Mouse (Mus musculus): ENCODE results near the gene Paip2b. TPM values are rescaled to one million over a fixed set of nuclear protein-coding genes. Genes with fewer than 3 reads are reported as not detected.

Gene Paip2b
- polyA plus RNA-seq (2015; fragmentation: Nextera tagmentation; extraction: Ambion mirVana): 18.3 and 19.7 TPM in 2 replicates

DNA sequence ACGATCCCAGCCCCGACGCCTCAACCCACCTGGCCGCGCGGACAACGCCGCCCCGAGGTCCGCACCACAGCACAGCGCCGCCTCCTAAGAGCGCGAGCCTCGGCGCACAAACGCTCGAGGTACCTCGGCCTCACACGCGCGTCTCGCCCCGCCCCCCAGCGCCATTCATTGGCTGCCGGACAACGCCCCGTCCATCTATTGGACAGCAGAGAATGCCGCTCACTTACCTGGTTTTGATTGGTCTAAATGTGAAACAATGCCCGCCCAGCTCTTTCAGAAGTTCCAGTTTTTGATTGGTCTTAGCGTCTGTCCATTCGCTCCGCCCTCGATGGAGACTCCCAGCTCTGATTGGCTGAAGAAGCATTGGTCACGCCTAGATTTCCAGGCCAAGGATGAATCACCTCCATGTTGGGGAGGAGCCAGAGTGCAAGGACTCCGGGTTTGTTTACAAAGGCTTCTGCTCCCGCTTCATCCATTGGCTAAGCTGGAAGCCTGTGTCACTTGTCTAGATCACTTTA is at the start of gene Paip2b:
Paip2b (minus strand) TSS at position 136 of the 518 bp plus-strand sequence.
- Histone ChIP-seq H3K36me3 (ENCODE audit: control insufficient read depth, insufficient read depth, low read length) (no peaks in the 10 kb centered on the region), H3K4me3 (replicated peaks; ENCODE audit: low read length) (peak within 1 kb of the TSS; percentile 71), H3K9ac (ENCODE audit: low read length) (peak within 1 kb of the TSS; percentile 83), H3K27ac (ENCODE audit: low read length) (peak within 1 kb of the TSS; percentile 77), H3K27me3 (ENCODE audit: control insufficient read depth, insufficient read depth, low read length) (no peaks in the 10 kb centered on the region), H3K4me2 (ENCODE audit: low read depth, low read length) (peak within 1 kb of the TSS; percentile 79), H3K9me3 (replicated peaks; ENCODE audit: control insufficient read depth, low read length) (no peaks in the 10 kb centered on the region), H3K4me1 (ENCODE audit: control insufficient read depth, insufficient read depth, low read length) (peaks cover 2% of the 10 kb centered on the region; the same call in 1 of the 2 replicates)
- peak; percentile 99 for ATAC-seq (ENCODE audit: insufficient read depth, low FRiP score)
- under 1% methylated on average over 36 of the region's 37 CpGs for WGBS

DNA sequence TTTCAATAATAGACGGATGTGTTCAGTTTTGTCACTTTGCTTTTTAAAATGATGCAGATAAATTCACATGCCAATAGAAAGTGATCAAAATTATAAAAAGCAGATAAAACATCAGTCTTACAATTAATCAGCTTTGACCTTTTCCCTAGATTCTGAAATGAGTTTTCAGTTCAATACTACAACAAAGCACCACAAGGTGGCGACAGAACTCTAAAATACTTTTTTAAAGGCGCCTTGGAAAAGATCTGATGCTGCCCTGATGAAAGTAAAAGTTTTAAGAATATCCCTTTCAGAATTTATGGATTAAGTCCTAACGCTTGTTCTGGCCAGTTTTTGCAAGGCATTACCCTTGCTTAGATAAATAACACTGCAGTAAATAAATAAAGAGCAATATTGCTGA is 48.3 kb upstream of the Paip2b start:
- Histone ChIP-seq H3K4me3 (replicated peaks; ENCODE audit: low read length) (no peak overlapping the region), H3K36me3 (ENCODE audit: control insufficient read depth, insufficient read depth, low read length) (no peaks in the 10 kb centered on the region), H3K27me3 (ENCODE audit: control insufficient read depth, insufficient read depth, low read length) (no peaks in the 10 kb centered on the region), H3K4me1 (ENCODE audit: control insufficient read depth, insufficient read depth, low read length) (no peaks in the 10 kb centered on the region), H3K4me2 (ENCODE audit: low read depth, low read length) (no peak overlapping the region), H3K9me3 (replicated peaks; ENCODE audit: control insufficient read depth, low read length) (no peaks in the 10 kb centered on the region), H3K27ac (ENCODE audit: low read length) (no peak overlapping the region), H3K9ac (ENCODE audit: low read length) (no peak overlapping the region)
- no peak for ATAC-seq (ENCODE audit: insufficient read depth, low FRiP score)
- WGBS: 2% methylated on average over 4 of the region's 4 CpGs

DNA sequence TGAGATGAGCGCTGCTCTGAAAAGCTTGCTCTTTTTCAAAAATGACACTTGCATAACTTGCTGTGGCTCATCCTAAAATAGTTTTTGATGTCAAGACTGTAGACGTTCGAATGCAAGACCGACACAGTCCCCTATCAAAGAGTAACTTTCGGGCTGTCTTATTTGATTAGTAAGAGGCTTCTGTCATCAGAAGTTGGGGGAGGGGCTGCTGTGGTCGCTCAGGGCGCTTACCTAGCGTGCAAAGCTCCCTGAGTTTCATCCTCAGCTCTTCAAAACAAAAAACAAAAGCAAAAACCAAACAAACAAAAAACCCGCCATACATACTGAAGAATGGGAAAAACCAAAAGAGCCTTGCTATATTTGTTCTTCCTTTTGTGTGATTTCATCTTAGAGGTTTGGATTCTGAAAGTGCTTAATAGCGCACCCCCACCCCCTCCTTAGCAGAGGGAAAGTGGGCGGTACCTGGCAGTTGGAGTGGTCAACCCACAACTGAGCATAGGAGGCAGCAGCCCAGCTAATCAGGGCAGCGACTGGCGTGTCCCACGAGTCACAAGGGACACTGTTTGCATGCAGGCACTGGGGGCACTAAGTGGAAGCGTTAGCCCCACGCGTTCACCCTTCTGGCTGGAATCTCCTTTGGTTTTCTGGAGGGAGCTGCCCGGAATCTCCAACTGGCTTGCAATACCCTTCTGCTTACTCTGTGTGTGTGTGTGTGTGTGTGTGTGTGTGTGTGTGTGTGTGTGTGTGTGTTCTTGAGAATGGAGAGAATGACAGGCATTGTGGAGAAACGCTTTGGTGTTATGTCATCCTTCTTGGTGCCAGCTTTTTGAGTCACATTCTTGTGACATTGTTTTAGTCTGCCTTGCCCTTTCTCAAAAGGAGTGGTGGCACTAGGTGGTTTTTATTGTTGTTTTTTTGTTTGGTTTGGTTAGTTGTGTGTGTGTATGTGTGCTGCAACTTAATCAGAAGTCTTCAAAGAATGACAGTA is 36.4 kb upstream of the Paip2b start:
- WGBS: 3% methylated on average over 19 of the region's 19 CpGs
- no peaks in the 10 kb centered on the region for H3K27me3 ChIP-seq (ENCODE audit: control insufficient read depth, insufficient read depth, low read length)
- no peaks in the 10 kb centered on the region for H3K36me3 ChIP-seq (ENCODE audit: control insufficient read depth, insufficient read depth, low read length)
- peak overlapping the region; percentile 21; the same call in 1 of the 2 replicates for H3K27ac ChIP-seq (ENCODE audit: low read length)
- H3K9me3 ChIP-seq (replicated peaks; ENCODE audit: control insufficient read depth, low read length): no peaks in the 10 kb centered on the region
- H3K4me2 ChIP-seq (ENCODE audit: low read depth, low read length): peak overlapping the region; percentile 100
- ATAC-seq (ENCODE audit: insufficient read depth, low FRiP score): peak; percentile 25; the same call in 1 of the 2 replicates
- H3K4me1 ChIP-seq (ENCODE audit: control insufficient read depth, insufficient read depth, low read length): peaks cover 7% of the 10 kb centered on the region; the same call in 1 of the 2 replicates
- H3K9ac ChIP-seq (ENCODE audit: low read length): peak overlapping the region; percentile 63
- H3K4me3 ChIP-seq (replicated peaks; ENCODE audit: low read length): peak overlapping the region; percentile 62

DNA sequence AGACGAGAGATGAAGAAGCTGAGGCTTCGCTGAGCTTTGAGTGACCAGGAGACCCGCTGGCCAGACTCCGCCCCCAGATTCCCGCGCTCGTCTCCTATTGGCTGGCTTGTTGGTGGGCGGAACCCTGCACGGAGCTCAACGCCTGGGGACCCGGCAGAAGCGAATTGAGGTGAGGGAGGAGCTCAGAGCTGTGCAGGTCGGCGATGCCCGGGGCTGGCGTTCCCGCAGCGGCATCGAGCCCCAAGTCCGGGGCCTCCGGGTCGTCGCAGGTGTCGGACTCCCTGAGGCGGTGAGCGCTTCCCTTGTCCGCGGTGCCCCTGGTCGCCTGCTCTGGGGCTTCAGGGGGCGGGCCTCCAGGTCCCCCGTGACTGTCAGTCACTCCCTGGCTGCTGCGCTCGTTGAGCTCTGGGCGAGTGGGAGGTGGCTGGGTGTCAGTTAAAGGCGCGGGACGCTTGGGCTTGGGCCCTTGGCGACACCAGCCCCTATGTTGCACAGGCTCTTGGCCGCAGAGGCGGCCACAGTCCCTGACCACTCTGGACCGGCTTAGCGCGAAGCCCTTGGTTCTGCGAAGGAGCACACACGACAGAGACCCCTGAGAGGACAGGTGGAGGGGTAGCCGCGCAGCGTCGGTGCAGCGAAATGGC is 35.5 kb upstream of the Paip2b start, which contains the start of gene Zfp638:
Zfp638 (plus strand) TSS at position 156 of the 644 bp plus-strand sequence.
- Histone ChIP-seq H3K36me3 (ENCODE audit: control insufficient read depth, insufficient read depth, low read length) (no peaks in the 10 kb centered on the region), H3K27ac (ENCODE audit: low read length) (peak within 1 kb of the TSS; percentile 21; the same call in 1 of the 2 replicates), H3K4me3 (replicated peaks; ENCODE audit: low read length) (peak within 1 kb of the TSS; percentile 62), H3K4me1 (ENCODE audit: control insufficient read depth, insufficient read depth, low read length) (peaks cover 7% of the 10 kb centered on the region; the same call in 1 of the 2 replicates), H3K9me3 (replicated peaks; ENCODE audit: control insufficient read depth, low read length) (no peaks in the 10 kb centered on the region), H3K4me2 (ENCODE audit: low read depth, low read length) (peak within 1 kb of the TSS; percentile 100), H3K27me3 (ENCODE audit: control insufficient read depth, insufficient read depth, low read length) (no peaks in the 10 kb centered on the region), H3K9ac (ENCODE audit: low read length) (peak within 1 kb of the TSS; percentile 63)
- under 1% methylated on average over 48 of the region's 50 CpGs for WGBS
- ATAC-seq (ENCODE audit: insufficient read depth, low FRiP score): peak; percentile 98

DNA sequence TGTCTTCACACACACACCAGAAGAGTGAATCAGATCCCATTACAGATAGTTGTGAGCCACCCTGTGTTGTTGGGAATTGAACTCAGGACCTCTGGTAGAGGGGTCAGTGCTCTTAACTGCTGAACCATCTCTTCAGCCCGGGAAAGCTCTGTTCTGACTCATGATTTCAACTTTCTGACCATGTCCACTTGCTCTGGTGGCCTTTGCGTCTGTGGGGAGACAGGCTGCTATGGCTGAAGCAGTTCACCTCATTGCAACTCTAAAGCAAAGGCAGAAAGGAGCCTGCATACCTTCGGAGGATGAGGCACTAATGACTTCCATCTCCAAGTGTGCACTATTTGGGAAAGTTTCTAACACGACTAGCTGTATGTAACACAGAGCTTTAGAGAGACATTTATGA is 34.9 kb upstream of the Paip2b start:
- no peaks in the 10 kb centered on the region for H3K27me3 ChIP-seq (ENCODE audit: control insufficient read depth, insufficient read depth, low read length)
- H3K4me1 ChIP-seq (ENCODE audit: control insufficient read depth, insufficient read depth, low read length): peaks cover 7% of the 10 kb centered on the region; the same call in 1 of the 2 replicates
- no peaks in the 10 kb centered on the region for H3K36me3 ChIP-seq (ENCODE audit: control insufficient read depth, insufficient read depth, low read length)
- H3K9ac ChIP-seq (ENCODE audit: low read length): no peak overlapping the region
- no peak for ATAC-seq (ENCODE audit: insufficient read depth, low FRiP score)
- H3K9me3 ChIP-seq (replicated peaks; ENCODE audit: control insufficient read depth, low read length): no peaks in the 10 kb centered on the region
- H3K4me2 ChIP-seq (ENCODE audit: low read depth, low read length): peak overlapping the region; percentile 100
- H3K27ac ChIP-seq (ENCODE audit: low read length): no peak overlapping the region
- 28% methylated on average over 4 of the region's 4 CpGs for WGBS
- H3K4me3 ChIP-seq (replicated peaks; ENCODE audit: low read length): 0 out of 2 replicates have a peak overlapping the region, but pooled peaks have one; percentile 62

DNA sequence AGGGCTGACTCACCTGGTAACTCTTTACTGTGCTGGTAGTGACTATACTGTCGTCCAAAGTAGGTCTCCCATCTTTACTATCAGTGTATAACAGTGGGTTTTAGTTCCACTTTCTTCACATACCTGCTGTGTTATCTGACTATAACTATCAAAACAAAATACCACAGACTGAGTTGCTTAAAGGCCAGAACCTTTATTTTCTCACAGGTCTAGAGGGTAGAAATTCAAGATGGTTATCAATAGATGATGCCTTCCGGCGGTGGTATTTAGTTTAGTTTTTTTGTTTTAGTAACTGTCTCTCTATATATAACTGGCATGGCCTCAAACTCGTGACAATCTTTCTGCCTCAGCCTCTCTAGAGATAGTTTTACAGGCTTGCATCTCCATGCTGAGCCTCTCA is 32.0 kb upstream of the Paip2b start:
- Histone ChIP-seq H3K4me3 (replicated peaks; ENCODE audit: low read length) (no peak overlapping the region), H3K9me3 (replicated peaks; ENCODE audit: control insufficient read depth, low read length) (no peaks in the 10 kb centered on the region), H3K4me2 (ENCODE audit: low read depth, low read length) (no peak overlapping the region), H3K9ac (ENCODE audit: low read length) (no peak overlapping the region), H3K4me1 (ENCODE audit: control insufficient read depth, insufficient read depth, low read length) (peaks cover 7% of the 10 kb centered on the region; the same call in 1 of the 2 replicates), H3K36me3 (ENCODE audit: control insufficient read depth, insufficient read depth, low read length) (no peaks in the 10 kb centered on the region), H3K27me3 (ENCODE audit: control insufficient read depth, insufficient read depth, low read length) (no peaks in the 10 kb centered on the region), H3K27ac (ENCODE audit: low read length) (no peak overlapping the region)
- no peak for ATAC-seq (ENCODE audit: insufficient read depth, low FRiP score)
- WGBS: 64% methylated on average over 4 of the region's 4 CpGs

DNA sequence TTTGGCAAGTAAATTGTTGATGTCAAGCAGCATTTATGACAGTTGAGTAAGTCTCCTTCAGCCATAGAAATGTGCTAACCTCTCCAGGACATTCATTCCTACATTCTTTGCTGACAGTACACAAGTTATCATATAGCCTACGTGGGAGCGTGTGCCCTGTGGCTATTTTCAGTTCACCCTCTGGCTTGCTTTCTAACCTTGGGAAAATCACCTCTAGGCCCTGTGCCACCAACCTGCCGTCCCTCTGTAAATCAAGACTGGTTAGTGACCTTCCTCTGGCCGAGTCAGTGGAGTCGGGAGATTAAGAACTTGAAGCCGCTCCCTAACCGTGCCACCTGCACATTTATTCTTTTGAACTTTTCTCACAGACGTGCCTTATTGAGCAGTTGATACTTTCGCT is 28.5 kb upstream of the Paip2b start:
- no peak for ATAC-seq (ENCODE audit: insufficient read depth, low FRiP score)
- no peak overlapping the region for H3K27ac ChIP-seq (ENCODE audit: low read length)
- H3K27me3 ChIP-seq (ENCODE audit: control insufficient read depth, insufficient read depth, low read length): no peaks in the 10 kb centered on the region
- 81% methylated on average over 9 of the region's 9 CpGs for WGBS
- H3K9me3 ChIP-seq (replicated peaks; ENCODE audit: control insufficient read depth, low read length): no peaks in the 10 kb centered on the region
- H3K4me3 ChIP-seq (replicated peaks; ENCODE audit: low read length): no peak overlapping the region
- no peak overlapping the region for H3K9ac ChIP-seq (ENCODE audit: low read length)
- H3K4me2 ChIP-seq (ENCODE audit: low read depth, low read length): no peak overlapping the region
- no peaks in the 10 kb centered on the region for H3K36me3 ChIP-seq (ENCODE audit: control insufficient read depth, insufficient read depth, low read length)
- no peaks in the 10 kb centered on the region for H3K4me1 ChIP-seq (ENCODE audit: control insufficient read depth, insufficient read depth, low read length)

DNA sequence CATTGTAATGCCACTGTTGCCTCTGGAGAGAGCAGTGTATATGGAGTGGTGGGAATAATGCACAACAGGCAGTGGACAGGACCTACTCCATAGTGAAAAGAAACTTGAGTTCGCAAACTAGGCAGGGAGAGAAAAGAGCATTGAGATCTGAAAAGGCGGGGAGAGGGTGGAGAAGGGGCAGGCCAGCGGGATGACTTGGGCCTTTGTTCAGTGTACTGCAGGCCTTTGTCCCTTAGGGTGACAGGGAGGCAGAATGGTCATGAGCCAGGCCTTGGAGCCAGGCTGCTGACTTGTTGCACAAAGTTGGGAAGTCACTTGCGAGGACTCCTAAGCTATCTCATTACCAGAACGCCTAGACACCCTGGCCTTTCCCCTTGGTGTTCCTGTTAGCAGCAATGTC is 25.9 kb upstream of the Paip2b start:
- Histone ChIP-seq H3K27me3 (ENCODE audit: control insufficient read depth, insufficient read depth, low read length) (no peaks in the 10 kb centered on the region), H3K9ac (ENCODE audit: low read length) (no peak overlapping the region), H3K4me2 (ENCODE audit: low read depth, low read length) (no peak overlapping the region), H3K4me3 (replicated peaks; ENCODE audit: low read length) (no peak overlapping the region), H3K9me3 (replicated peaks; ENCODE audit: control insufficient read depth, low read length) (no peaks in the 10 kb centered on the region), H3K27ac (ENCODE audit: low read length) (no peak overlapping the region), H3K4me1 (ENCODE audit: control insufficient read depth, insufficient read depth, low read length) (no peaks in the 10 kb centered on the region), H3K36me3 (ENCODE audit: control insufficient read depth, insufficient read depth, low read length) (no peaks in the 10 kb centered on the region)
- WGBS: 80% methylated on average over 5 of the region's 5 CpGs
- no peak for ATAC-seq (ENCODE audit: insufficient read depth, low FRiP score)
